ENCODE assay signal across 33 mouse cellular contexts in the genomic region with DNA sequence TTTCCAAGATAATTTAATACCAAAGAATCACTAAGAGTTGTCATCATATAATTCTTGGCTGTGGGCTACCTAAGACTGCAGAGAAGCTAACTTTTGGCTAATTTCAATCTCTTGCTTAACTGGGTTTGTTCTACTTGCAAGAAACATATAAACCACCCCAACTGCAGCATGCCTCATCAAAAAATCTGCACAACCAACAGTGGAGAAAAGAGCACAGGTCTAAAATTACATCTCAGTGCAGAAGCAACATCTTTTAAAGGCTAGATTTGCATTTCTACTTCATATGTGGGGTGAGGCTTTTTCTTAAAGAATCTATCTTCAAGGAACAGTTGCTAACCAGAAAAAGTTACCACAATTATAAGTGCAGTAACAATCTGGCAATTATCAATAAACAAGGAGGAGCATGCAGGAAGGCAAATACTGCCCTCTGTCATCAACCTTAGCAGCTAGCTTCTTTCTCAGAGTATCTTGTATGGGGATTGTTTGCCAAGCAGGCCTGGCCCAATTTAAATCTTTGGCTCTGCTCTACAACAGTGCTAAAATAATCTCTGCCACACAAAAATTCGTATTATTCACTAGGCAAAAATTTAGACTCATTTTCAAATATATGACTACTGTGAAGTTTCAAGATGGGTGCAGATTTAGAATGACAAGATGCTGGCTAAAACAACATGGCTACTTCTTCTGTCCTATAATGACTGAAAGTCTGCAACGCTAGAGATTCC.
DNase-seq lines count a peak whose midpoint lies in the region; ATAC-seq and TF ChIP-seq lines count a peak whose summit lies in the region.
"Had no signal": no experiment of that assay in that cellular context is flagged by ENCODE, and none has a peak within 500 bp of the region (broad histone marks: within the 10 kb centered on the region; RNA-seq: fewer than 3 reads in every experiment).

No protein-coding gene starts in this region.

- H3K4me2 ChIP-seq in forebrain, embryonic 13.5 days: no peak overlapping the region
- H3K4me2 ChIP-seq: embryonic facial prominence, embryonic 15.5 days; forebrain, embryonic 12.5 days; heart, embryonic 11.5 days; hindbrain, embryonic 12.5 days; intestine, embryonic 15.5 days; midbrain, embryonic 15.5 days; neural tube, embryonic 15.5 days had no signal

- no peak for TF ChIP-seq POLR2A in cortical plate, adult 2 months (IDR thresholded peaks at IDR 0.05; ENCODE audit: extremely low read depth, insufficient read depth, low read length)

- peaks cover 2% of the 10 kb centered on the region for H3K36me3 ChIP-seq in forebrain, embryonic 13.5 days (ENCODE audit: poor library complexity, severe bottlenecking)
- H3K36me3 ChIP-seq: midbrain, embryonic 15.5 days; neural tube, embryonic 15.5 days had no signal

- 87% methylated on average over 2 of the region's 2 CpGs for WGBS in forebrain, embryonic 13.5 days

- TF ChIP-seq CTCF in cortical plate, adult 2 months (IDR thresholded peaks at IDR 0.05; ENCODE audit: extremely low read depth, insufficient read depth, low read length): no peak

- H3K27me3 ChIP-seq in forebrain, embryonic 13.5 days: no peaks in the 10 kb centered on the region
- H3K27me3 ChIP-seq: embryonic facial prominence, embryonic 15.5 days; forebrain, embryonic 12.5 days; hindbrain, embryonic 12.5 days; intestine, embryonic 15.5 days; midbrain, embryonic 15.5 days; neural tube, embryonic 15.5 days had no signal

- no peak overlapping the region for H3K9ac ChIP-seq in forebrain, embryonic 13.5 days
- H3K9ac ChIP-seq: embryonic facial prominence, embryonic 15.5 days; forebrain, embryonic 12.5 days; hindbrain, embryonic 12.5 days; intestine, embryonic 15.5 days; liver, embryonic 14.5 days; midbrain, embryonic 15.5 days; neural tube, embryonic 15.5 days had no signal

- no peaks in the 10 kb centered on the region for H3K9me3 ChIP-seq in forebrain, embryonic 13.5 days (replicated peaks)
- H3K9me3 ChIP-seq: embryonic facial prominence, embryonic 10.5 days; embryonic facial prominence, embryonic 15.5 days; forebrain, embryonic 12.5 days; hindbrain, embryonic 12.5 days; intestine, embryonic 15.5 days; midbrain, embryonic 10.5 days; midbrain, embryonic 15.5 days; neural tube, embryonic 15.5 days had no signal

- H3K4me1 ChIP-seq in cortical plate, adult 2 months (ENCODE audit: control insufficient read depth, insufficient read depth, low read length): peaks cover 13% of the 10 kb centered on the region
- 0 out of 2 replicates have a peak, but pooled peaks cover 3% of the 10 kb centered on the region for H3K4me1 ChIP-seq in forebrain, embryonic 13.5 days
- H3K4me1 ChIP-seq: embryonic facial prominence, embryonic 10.5 days; forebrain, embryonic 12.5 days; hindbrain, embryonic 12.5 days; intestine, embryonic 15.5 days; midbrain, embryonic 10.5 days; midbrain, embryonic 15.5 days; neural tube, embryonic 15.5 days had no signal

- peak overlapping the region; percentile 79 for H3K27ac ChIP-seq in cortical plate, adult 2 months (ENCODE audit: insufficient read depth, low read length)
- H3K27ac ChIP-seq in forebrain, embryonic 13.5 days: no peak overlapping the region
- H3K27ac ChIP-seq: embryonic facial prominence, embryonic 10.5 days; embryonic facial prominence, embryonic 15.5 days; forebrain, embryonic 12.5 days; hindbrain, embryonic 12.5 days; hindbrain, postnatal 0 days; intestine, embryonic 15.5 days; kidney, postnatal 0 days; liver, embryonic 14.5 days; midbrain, embryonic 10.5 days; midbrain, embryonic 15.5 days; neural tube, embryonic 15.5 days had no signal

- no peak for ATAC-seq in forebrain, embryonic 13.5 days
- ATAC-seq: CD4-positive, CD25-positive, alpha-beta regulatory T cell, adult 4 months; hindbrain, postnatal 0 days; intestine, embryonic 15.5 days; midbrain, embryonic 15.5 days had no signal

- H3K4me3 ChIP-seq in cortical plate, adult 2 months (ENCODE audit: insufficient read depth, low read length): no peak overlapping the region
- H3K4me3 ChIP-seq in forebrain, embryonic 13.5 days: no peak overlapping the region
- H3K4me3 ChIP-seq: embryonic facial prominence, embryonic 10.5 days; embryonic facial prominence, embryonic 15.5 days; forebrain, embryonic 12.5 days; hindbrain, embryonic 12.5 days; intestine, embryonic 15.5 days; midbrain, embryonic 10.5 days; midbrain, embryonic 15.5 days; neural tube, embryonic 15.5 days had no signal

- intact Hi-C loops in left cerebral cortex, postnatal 14 days (cut with DNase I): loop anchor here (5.0 kb wide), 1 partner anchor 147 kb away; no protein-coding TSS in a partner anchor

- peak; percentile 17 to 57 for DNase-seq in frontal cortex, postnatal 36 days (ENCODE audit: low spot score in 2 of 2)
- DNase-seq in frontal cortex, postnatal 25 days (ENCODE audit: low spot score in 2 of 2): no peak
- peak; percentile 25 to 52 for DNase-seq in left cerebral cortex, postnatal 14 days (ENCODE audit: low spot score in 2 of 2)
- DNase-seq in left cerebral cortex, adult 11 months (ENCODE audit: low spot score): no peak
- no peak for DNase-seq in kidney, adult 9 months
- DNase-seq: adrenal gland, postnatal 25 days; cerebellum, adult 18-20 months; cerebellum, postnatal 10 days; gastrocnemius, postnatal 14 days; heart, postnatal 36 days; kidney, adult 2 months; kidney, postnatal 4 days; layer of hippocampus, adult 9-11 months; liver; lung, adult 2 months; lung, postnatal 10 days; retina, postnatal 1 day; thymus, postnatal 4 days had no signal

Comparison
In these comparisons a context has a peak if more than half of its experiments do, and no peak if none do; other contexts are left out.
1. DNase-seq: peak in frontal cortex, postnatal 36 days (2 of 2) and left cerebral cortex, postnatal 14 days (2 of 2); none in frontal cortex, postnatal 25 days (0 of 2), left cerebral cortex, adult 11 months (single experiment) and kidney, adult 9 months (single experiment).